Comparison of ENCODE assay signal across 17 mouse cellular contexts in genomic region chr1:133060681-133061080, GRCm38 (mm10). TPM values are rescaled to one million over a fixed set of nuclear protein-coding genes. Genes with fewer than 3 reads are reported as not detected.
DNase-seq lines count a peak whose midpoint lies in the region; ATAC-seq and TF ChIP-seq lines count a peak whose summit lies in the region.
"Had no signal": no experiment of that assay in that cellular context is flagged by ENCODE, and none has a peak within 500 bp of the region (broad histone marks: within the 10 kb centered on the region; RNA-seq: fewer than 3 reads in every experiment).

No protein-coding gene starts in this region.

- H3K9me3 ChIP-seq in heart, embryonic 16.5 days (replicated peaks; ENCODE audit: control insufficient read depth, low read length) = 0 out of 2 replicates have a peak, but pooled peaks cover 4% of the 10 kb centered on the region
- no peaks in the 10 kb centered on the region for H3K9me3 ChIP-seq in liver, embryonic 16.5 days (replicated peaks; ENCODE audit: control insufficient read depth, low read length)
- no peaks in the 10 kb centered on the region for H3K9me3 ChIP-seq in liver, embryonic 12.5 days (replicated peaks)
- H3K9me3 ChIP-seq: neural tube, embryonic 15.5 days had no signal

- no peak for TF ChIP-seq CTCF in gastrocnemius, adult 2 months (IDR thresholded peaks at IDR 0.05)

- peaks cover 32% of the 10 kb centered on the region for H3K4me1 ChIP-seq in heart, embryonic 16.5 days (ENCODE audit: control insufficient read depth, insufficient read depth, low read length)
- H3K4me1 ChIP-seq in liver, embryonic 16.5 days (ENCODE audit: control insufficient read depth, low read depth, low read length) = peaks cover 3% of the 10 kb centered on the region; the same call in 1 of the 2 replicates
- peaks cover 22% of the 10 kb centered on the region for H3K4me1 ChIP-seq in liver, embryonic 12.5 days

- peaks cover 16% of the 10 kb centered on the region for H3K36me3 ChIP-seq in heart, embryonic 16.5 days (ENCODE audit: control insufficient read depth, insufficient read depth)
- no peaks in the 10 kb centered on the region for H3K36me3 ChIP-seq in liver, embryonic 16.5 days (ENCODE audit: control insufficient read depth, insufficient read depth)
- H3K36me3 ChIP-seq in liver, embryonic 12.5 days = 0 out of 2 replicates have a peak, but pooled peaks cover 5% of the 10 kb centered on the region

- ATAC-seq in heart, embryonic 16.5 days (replicated peaks; ENCODE audit: extremely low read depth, insufficient read depth, low FRiP score) = no peak; the same call in 1 of the 2 replicates
- no peak for ATAC-seq in liver, embryonic 16.5 days (ENCODE audit: low read depth)
- no peak for ATAC-seq in liver, embryonic 12.5 days
- ATAC-seq: intestine, postnatal 0 days had no signal

- no peak for DNase-seq in gastrocnemius, adult 2 months
- no peak for DNase-seq in gastrocnemius, postnatal 14 days
- no peak for DNase-seq in heart, adult 8-10 months (ENCODE audit: low spot score)
- DNase-seq in brain, adult 2 months (ENCODE audit: low read depth, low spot score) = peak; percentile 55
- DNase-seq: adrenal gland, adult 2 months; cerebellum, postnatal 10 days; gastrocnemius, postnatal 36 days; lung, postnatal 36 days; midbrain, embryonic 14.5 days; thymus, postnatal 25 days had no signal

- no peak overlapping the region for H3K9ac ChIP-seq in heart, embryonic 16.5 days (ENCODE audit: low read length)
- H3K9ac ChIP-seq in liver, embryonic 16.5 days (ENCODE audit: low read depth, low read length) = no peak overlapping the region
- no peak overlapping the region for H3K9ac ChIP-seq in liver, embryonic 12.5 days
- H3K9ac ChIP-seq: hindbrain, embryonic 14.5 days; neural tube, embryonic 15.5 days had no signal

- peak overlapping the region; percentile 3 for H3K27ac ChIP-seq in gastrocnemius, adult 2 months
- H3K27ac ChIP-seq in heart, embryonic 16.5 days (ENCODE audit: low read length) = peak overlapping the region; percentile 65
- H3K27ac ChIP-seq in liver, embryonic 16.5 days (ENCODE audit: low read length) = peak overlapping the region; percentile 38
- H3K27ac ChIP-seq in liver, embryonic 12.5 days = no peak overlapping the region
- H3K27ac ChIP-seq: hindbrain, embryonic 14.5 days; neural tube, embryonic 15.5 days had no signal

- H3K27me3 ChIP-seq in heart, embryonic 16.5 days (ENCODE audit: control insufficient read depth, insufficient read depth, low read length) = no peaks in the 10 kb centered on the region
- H3K27me3 ChIP-seq in liver, embryonic 16.5 days (ENCODE audit: control insufficient read depth, insufficient read depth, low read depth, low read length) = no peaks in the 10 kb centered on the region
- H3K27me3 ChIP-seq in liver, embryonic 12.5 days (replicated peaks) = no peaks in the 10 kb centered on the region
- H3K27me3 ChIP-seq: neural tube, embryonic 15.5 days had no signal

- 60% methylated on average over 4 of the region's 4 CpGs for WGBS in heart, embryonic 16.5 days
- WGBS in liver, embryonic 16.5 days (ENCODE audit: insufficient replicate concordance) = 39% methylated on average over 4 of the region's 4 CpGs
- WGBS in liver, embryonic 12.5 days (ENCODE audit: insufficient replicate concordance) = 41% methylated on average over 4 of the region's 4 CpGs

- intact Hi-C loops in gastrocnemius, adult 2 months (cut with DNase I) = no loop called here
- intact Hi-C loops in gastrocnemius, postnatal 14 days (cut with DNase I; ENCODE audit: low total_unique reads) = no loop called here

- no peak overlapping the region for H3K4me3 ChIP-seq in gastrocnemius, adult 2 months
- H3K4me3 ChIP-seq in heart, embryonic 16.5 days (ENCODE audit: low read length) = no peak overlapping the region
- H3K4me3 ChIP-seq in liver, embryonic 16.5 days (ENCODE audit: low read depth, low read length) = no peak overlapping the region
- no peak overlapping the region for H3K4me3 ChIP-seq in liver, embryonic 12.5 days
- H3K4me3 ChIP-seq: myocyte; neural tube, embryonic 15.5 days had no signal

- no peak overlapping the region for H3K4me2 ChIP-seq in heart, embryonic 16.5 days (ENCODE audit: low read depth, low read length)
- H3K4me2 ChIP-seq in liver, embryonic 16.5 days (ENCODE audit: low read depth, low read length) = no peak overlapping the region
- H3K4me2 ChIP-seq in liver, embryonic 12.5 days = no peak overlapping the region
- H3K4me2 ChIP-seq: hindbrain, embryonic 14.5 days; neural tube, embryonic 15.5 days had no signal

RNA-seq across cellular contexts. Expression of gene Pik3c2b, which starts 15.2 kb away (rescaled TPM):
- 10 to 100 TPM in 1 of 2 experiments, 1 to 10 TPM in 1; 9.8 to 11.0 TPM for total RNA-seq in gastrocnemius, adult 2 months (2021)
- 10 to 100 TPM; 12.2 to 21.6 TPM for total RNA-seq in gastrocnemius, postnatal 14 days (2021)
- 9.5 and 10.1 TPM in 2 replicates for polyA plus RNA-seq in heart, embryonic 16.5 days (2015; fragmentation: Nextera tagmentation; extraction: Ambion mirVana)
- total RNA-seq in heart, adult 8-10 months (2022) = 10 to 100 TPM; 19.2 to 20.8 (median 19.9) TPM
- polyA plus RNA-seq in liver, embryonic 16.5 days (2015; fragmentation: Nextera tagmentation; extraction: Ambion mirVana) = 0.85 and 1.2 TPM in 2 replicates
- polyA plus RNA-seq in liver, embryonic 12.5 days (2016; fragmentation: Nextera tagmentation; extraction: Ambion mirVana) = 1.8 and 1.9 TPM in 2 replicates

RNA-seq across cellular contexts. Expression of gene Mdm4, which starts 30.3 kb away (rescaled TPM):
- 10 to 100 TPM; 26.3 to 32.4 TPM for total RNA-seq in gastrocnemius, adult 2 months (2021)
- 10 to 100 TPM; 23.0 to 33.2 TPM for total RNA-seq in gastrocnemius, postnatal 14 days (2021)
- polyA plus RNA-seq in heart, embryonic 16.5 days (2015; fragmentation: Nextera tagmentation; extraction: Ambion mirVana) = 20.7 and 25.6 TPM in 2 replicates
- total RNA-seq in heart, adult 8-10 months (2022) = 10 to 100 TPM; 19.5 to 30.7 (median 22.6) TPM
- polyA plus RNA-seq in liver, embryonic 16.5 days (2015; fragmentation: Nextera tagmentation; extraction: Ambion mirVana) = 12.7 and 13.4 TPM in 2 replicates
- polyA plus RNA-seq in liver, embryonic 12.5 days (2016; fragmentation: Nextera tagmentation; extraction: Ambion mirVana) = 24.9 and 26.2 TPM in 2 replicates
